Mouse (Mus musculus): ENCODE measurements around the gene Vip.

The Vip gene

GRCm38 (mm10) chr10:5639112-5639511, at the start of gene Vip:
Vip (plus strand) TSS chr10:5639218.
- no peak for DNase-seq (ENCODE audit: low spot score)

GRCm38 (mm10) chr10:5591061-5591460, 48.0 kb upstream of the Vip start:
- no peak for DNase-seq (ENCODE audit: low spot score)

GRCm38 (mm10) chr10:5591996-5592395, 47.0 kb upstream of the Vip start:
- DNase-seq (ENCODE audit: low spot score) = no peak

GRCm38 (mm10) chr10:5593464-5593863, 45.6 kb upstream of the Vip start, which contains the start of gene Myct1:
Myct1 (plus strand) TSS chr10:5593775.
- DNase-seq (ENCODE audit: low spot score) = no peak

DNA sequence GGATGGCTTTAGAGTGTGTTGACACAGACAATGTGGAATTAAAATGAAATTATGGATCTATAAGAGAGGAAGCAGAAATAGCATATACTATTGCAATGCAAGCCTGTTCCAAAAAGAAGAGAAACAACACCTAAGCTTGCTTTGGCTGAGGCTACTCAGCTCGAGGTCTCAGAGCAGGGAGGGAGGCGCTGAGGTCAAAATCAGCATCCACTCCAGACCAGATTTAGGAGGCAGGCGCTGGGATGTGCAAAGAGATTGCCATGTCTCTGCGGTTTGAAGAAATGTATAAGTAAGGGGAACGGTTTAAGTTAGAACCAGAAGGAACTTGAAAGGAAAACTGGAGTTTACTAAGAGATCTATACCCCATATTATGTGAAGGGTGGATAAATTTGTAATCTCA, 44.6 kb upstream of the Vip start:
- no peak for DNase-seq (ENCODE audit: low spot score)

DNA sequence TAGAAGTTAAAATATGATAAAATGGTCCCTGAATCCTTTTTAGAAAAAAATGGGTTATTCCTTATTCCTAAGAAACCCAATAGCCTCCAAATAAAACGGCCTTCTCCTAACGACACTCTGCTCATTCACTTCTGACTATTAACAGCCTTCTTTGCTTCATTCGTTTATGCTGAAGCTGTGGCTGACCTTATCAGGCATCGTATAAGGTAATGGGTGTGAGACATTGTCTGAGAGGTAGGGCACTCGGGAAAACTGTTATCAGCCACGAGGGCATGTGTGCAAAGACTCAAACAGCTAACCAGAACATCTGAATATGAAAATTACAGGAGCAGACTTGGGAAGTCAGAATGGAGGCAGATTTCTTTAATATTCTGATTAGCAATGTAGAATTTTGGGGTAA, 42.5 kb upstream of the Vip start:
- DNase-seq (ENCODE audit: low spot score) = no peak

GRCm38 (mm10) chr10:5600123-5600522, 38.9 kb upstream of the Vip start:
- DNase-seq (ENCODE audit: low spot score) = peak; percentile 65

DNA sequence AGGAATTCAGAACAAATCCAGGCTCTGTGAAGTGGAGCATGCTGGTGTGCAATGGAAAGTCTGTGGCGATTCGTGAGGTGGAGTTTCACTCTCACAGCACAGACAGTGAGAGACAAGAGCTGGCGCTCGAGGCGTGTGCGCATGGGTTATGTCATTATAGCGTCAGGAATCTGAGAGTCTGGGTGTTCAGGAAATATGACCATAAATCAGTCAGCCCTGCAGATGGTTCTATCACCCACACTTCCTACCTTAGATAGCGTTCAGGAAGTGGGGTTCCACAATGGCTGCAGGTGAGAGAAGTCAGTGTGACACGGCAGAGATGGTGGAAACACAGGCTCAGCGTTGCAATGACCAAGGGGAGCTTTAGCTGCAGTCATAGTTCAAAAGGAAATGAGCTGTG, 35.5 kb upstream of the Vip start:
- DNase-seq (ENCODE audit: low spot score) = no peak

GRCm38 (mm10) chr10:5604371-5604770, 34.6 kb upstream of the Vip start:
- DNase-seq (ENCODE audit: low spot score) = no peak

DNA sequence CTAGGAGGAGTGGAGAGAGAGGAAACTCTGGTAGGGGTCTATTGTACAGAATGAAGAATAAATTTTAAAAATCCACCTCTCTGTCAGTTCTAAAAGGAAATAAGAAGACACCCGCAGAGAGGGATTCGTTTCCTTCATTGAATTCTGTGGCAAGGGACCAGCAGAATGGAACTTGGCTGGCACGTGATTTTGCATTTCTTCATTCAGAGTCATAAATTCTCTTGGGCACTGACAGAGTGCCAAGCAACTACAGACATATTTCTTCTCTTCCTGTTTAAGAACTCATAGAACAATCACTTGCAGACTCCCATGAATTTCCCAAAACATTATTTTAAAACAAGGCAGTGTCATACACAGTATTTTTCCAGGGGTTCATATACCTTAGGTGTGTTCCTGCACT, 30.1 kb upstream of the Vip start:
- DNase-seq (ENCODE audit: low spot score) = no peak

DNA sequence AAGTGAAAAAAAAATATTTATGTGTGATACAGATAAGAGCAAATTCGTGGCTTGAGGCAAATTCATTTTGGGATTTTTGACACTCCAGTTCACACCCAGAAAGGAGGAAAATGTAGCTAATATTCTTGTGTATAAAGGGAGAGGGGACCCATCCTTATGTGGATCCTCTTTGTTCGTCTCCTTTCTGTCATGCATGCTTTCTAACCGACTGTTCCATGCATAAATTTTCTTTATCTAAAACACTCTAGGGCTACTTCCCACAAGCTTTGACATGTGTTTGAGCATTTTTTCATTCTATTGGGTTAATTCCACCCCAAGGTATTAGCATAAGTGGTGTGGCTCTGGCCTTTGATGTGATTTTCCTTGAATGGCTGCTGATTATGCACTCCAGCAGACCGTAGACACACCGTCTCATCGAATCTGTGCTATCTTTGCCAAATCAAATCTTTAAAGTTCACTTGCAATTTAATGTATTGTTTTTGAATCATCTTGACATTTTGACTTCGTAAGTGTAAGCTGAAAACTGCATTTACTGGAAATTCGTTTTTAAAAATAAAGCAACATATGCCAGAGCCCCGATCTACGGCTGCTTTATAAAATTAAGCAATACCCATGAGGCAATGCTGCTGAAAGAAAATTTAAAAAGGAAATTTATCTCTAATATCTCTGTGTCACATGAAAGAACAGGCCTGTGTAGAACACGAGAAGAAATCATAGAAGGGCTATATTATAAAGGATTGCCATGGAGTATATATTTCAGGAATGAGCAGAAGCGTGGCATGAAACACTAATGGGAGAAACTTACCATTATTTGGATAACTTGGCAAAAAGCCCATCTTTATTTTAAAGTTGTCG, 23.6 kb upstream of the Vip start:
- no peak for DNase-seq (ENCODE audit: low spot score)

DNA sequence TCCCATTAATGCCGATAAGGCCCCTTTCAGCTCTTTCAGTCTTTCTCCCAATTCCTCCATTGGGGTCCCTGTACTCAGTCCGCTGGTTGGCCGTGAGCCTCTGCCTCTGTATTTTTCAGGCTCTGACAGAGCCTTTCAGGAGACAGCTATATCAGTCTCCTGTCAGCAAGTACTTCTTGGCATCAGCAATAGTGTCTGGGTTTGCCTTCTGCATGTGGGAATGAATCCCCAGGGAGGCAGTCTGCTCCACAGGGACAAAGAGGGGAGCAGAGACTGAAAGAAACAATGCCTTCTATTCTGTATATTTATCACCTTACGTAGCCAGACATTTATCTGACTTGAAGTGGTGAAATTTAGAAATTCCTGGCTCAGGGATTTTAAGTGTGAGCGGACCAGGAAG, 12.8 kb upstream of the Vip start:
- no peak for DNase-seq (ENCODE audit: low spot score)

GRCm38 (mm10) chr10:5633672-5634200, 5.3 kb upstream of the Vip start:
- no peak for DNase-seq (ENCODE audit: low spot score)

DNA sequence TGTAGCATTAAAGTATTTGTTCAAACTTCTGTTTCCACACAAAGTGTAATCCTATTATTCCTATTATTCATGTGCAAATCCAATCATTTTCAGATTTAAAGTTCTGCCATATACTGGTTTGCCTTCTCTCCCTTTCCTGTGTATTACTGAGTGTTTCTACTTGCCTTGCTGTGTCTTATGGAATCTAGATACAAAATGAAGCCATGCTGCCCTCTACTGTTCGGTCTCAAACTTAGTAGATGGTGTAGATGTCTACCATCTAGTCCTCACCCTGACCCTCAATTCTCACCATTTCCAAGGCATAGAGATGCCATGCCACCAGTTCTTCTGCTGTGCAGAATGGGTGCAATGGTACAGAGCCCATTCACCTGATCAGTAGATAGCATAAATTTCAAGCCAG, 4.7 kb upstream of the Vip start:
- peak; percentile 48 for DNase-seq (ENCODE audit: low spot score)

DNA sequence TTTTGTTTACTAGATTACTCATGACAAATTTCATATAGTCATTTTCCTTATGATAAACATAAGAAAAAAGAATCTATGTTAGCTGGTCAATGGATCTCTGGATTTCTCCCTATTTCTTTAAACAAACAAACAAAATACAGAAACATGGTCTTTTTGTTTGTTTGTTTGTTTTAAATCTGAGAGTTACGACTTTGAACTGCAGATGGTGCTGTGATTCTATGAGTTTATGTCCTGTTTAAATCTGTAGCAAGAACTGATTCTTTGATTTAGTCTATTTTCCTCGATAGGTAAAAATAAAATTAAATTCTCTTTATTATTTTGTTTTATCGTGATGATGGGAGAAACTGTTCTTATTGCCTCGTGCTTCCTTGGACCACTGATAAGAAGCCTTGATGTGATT, 1.7 kb upstream of the Vip start:
- no peak for DNase-seq (ENCODE audit: low spot score)

DNA sequence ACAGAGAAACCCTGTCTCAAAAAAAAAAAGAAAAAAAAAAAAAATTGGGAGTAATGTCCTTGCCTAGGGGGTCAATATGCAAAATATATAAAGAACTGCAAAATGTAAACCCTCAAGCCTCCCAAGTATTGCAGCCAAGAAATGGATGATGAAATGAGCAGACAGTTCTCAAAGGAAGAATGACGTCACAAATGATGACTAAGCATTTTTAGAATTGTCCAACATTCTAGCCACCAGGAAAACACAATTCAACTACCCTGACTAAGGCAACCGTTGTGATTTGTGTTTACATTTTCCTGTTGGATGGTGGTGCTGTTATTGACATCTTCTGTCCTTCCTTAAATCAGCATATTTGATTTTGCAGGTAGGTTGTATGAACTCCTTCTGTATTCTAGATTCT, 42.3 kb downstream of the Vip start:
- no peak for DNase-seq (ENCODE audit: low spot score)

GRCm38 (mm10) chr10:5685608-5686007, 46.6 kb downstream of the Vip start:
- no peak for DNase-seq (ENCODE audit: low spot score)

DNA sequence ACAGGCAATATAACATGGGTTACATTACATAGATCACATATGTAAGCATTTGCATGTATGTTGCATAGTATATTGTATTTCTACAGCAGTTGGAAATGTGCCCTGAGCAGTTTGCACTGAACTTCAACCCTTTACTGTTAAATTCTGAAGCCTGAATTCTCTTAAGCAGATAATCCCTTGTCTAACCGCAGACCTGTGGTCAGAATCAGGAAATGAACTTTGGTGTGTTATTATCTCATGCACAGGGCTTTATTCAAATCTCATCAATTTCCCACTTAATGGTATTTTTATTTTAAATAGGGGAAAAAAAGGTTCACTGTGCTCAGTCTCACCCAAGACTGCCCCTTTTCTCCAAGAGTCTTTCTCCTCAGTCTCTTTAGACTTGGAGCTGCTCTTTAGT, 55.3 kb downstream of the Vip start:
- no peak for DNase-seq (ENCODE audit: low spot score)

All from layer of hippocampus, adult 9-10 months (tissue).